Mouse (Mus musculus) frontal cortex, postnatal 25 days (tissue): ENCODE measurements around the gene Vps37b.
A peak's percentile ranks its signal among the peaks of the same experiment; 100 is the strongest.

Source experiments
- DNase-seq, 2 experiments: peaks; one replicate each; pipeline ENCODE4 v3.0.0; 2022; ENCODE audit warnings: low spot score in 2 of 2

The Vps37b gene

GRCm38 (mm10) chr5:124024677-124025076 is 7.4 kb downstream of the Vps37b start:
- DNase-seq, result no peak

GRCm38 (mm10) chr5:124022365-124022764 is 9.7 kb downstream of the Vps37b start:
- DNase-seq, result no peak

GRCm38 (mm10) chr5:124021701-124022100 is 10.4 kb downstream of the Vps37b start:
- no peak for DNase-seq

- DNase-seq, result no peak
These were observed 10.9 kb downstream of the Vps37b start for GRCm38 (mm10) chr5:124021148-124021547.

GRCm38 (mm10) chr5:124019348-124020216 is 12.5 kb downstream of the Vps37b start:
- peak; percentile 63 to 70 for DNase-seq

- DNase-seq, result no peak
These were observed 13.4 kb downstream of the Vps37b start for GRCm38 (mm10) chr5:124018651-124019050.

GRCm38 (mm10) chr5:124017941-124018340 is 14.1 kb downstream of the Vps37b start:
- DNase-seq, result no peak

GRCm38 (mm10) chr5:124016291-124016821 is 15.7 kb downstream of the Vps37b start:
- DNase-seq, result no peak

- no peak for DNase-seq
These were observed 16.3 kb downstream of the Vps37b start for GRCm38 (mm10) chr5:124015727-124016126.

GRCm38 (mm10) chr5:124014791-124015251 is 17.2 kb downstream of the Vps37b start:
- DNase-seq, result no peak

- no peak for DNase-seq
These were observed 17.9 kb downstream of the Vps37b start for GRCm38 (mm10) chr5:124014180-124014579.

- DNase-seq, result no peak
These were observed 18.3 kb downstream of the Vps37b start for GRCm38 (mm10) chr5:124013747-124014146.

- no peak for DNase-seq
These were observed 19.2 kb downstream of the Vps37b start for GRCm38 (mm10) chr5:124012885-124013284.

GRCm38 (mm10) chr5:124011927-124012326 is 20.1 kb downstream of the Vps37b start:
- no peak for DNase-seq

- DNase-seq, result no peak
These were observed 21.0 kb downstream of the Vps37b start for GRCm38 (mm10) chr5:124010910-124011655.

GRCm38 (mm10) chr5:124010077-124010476 is 22.0 kb downstream of the Vps37b start:
- no peak for DNase-seq

- DNase-seq, result no peak
These were observed 25.1 kb downstream of the Vps37b start for GRCm38 (mm10) chr5:124006891-124007491.

- no peak for DNase-seq
These were observed 25.8 kb downstream of the Vps37b start for GRCm38 (mm10) chr5:124006082-124006873.

GRCm38 (mm10) chr5:124005591-124005990 is 26.5 kb downstream of the Vps37b start:
- DNase-seq, result no peak

- DNase-seq, result no peak
These were observed 26.9 kb downstream of the Vps37b start for GRCm38 (mm10) chr5:124005151-124005500.
